Mouse (Mus musculus) MEL (cell line): Measurements from ENCODE around the gene Tbc1d9. TPM values are rescaled to one million over a fixed set of nuclear protein-coding genes. Genes with fewer than 3 reads are reported as not detected.

Experiments used
- DNase-seq: peaks from one replicate; pipeline ENCODE4 v3.0.0; 2011; ENCODE audit warnings: low read depth, low spot score
- H3K27ac ChIP-seq: 2 replicates; pipeline ENCODE4 v1.5.1; 2012; ENCODE audit warnings: low read depth, mild to moderate bottlenecking, control low read depth, low read length, moderate library complexity; ENCODE audit not compliant: control insufficient read depth
- H3K27me3 ChIP-seq, 2 experiments: fragments of 150-350 bp in 1 of 2; sonication (generic) in 1 of 2; 2 replicates each; pipeline ENCODE4 v1.6.1; 2012; ENCODE audit warnings: low read length in 2 of 2, mild to moderate bottlenecking in 2 of 2, improper control_type of control experiment in 1 of 2, moderate library complexity in 1 of 2; ENCODE audit not compliant: insufficient read depth in 2 of 2, control insufficient read depth in 1 of 2
- H3K36me3 ChIP-seq, 2 experiments: 2 replicates each; pipeline ENCODE4 v1.6.1; 2012 to 2014; ENCODE audit warnings: low read length in 2 of 2, improper control_type of control experiment in 1 of 2, inconsistent platforms in 1 of 2, mild to moderate bottlenecking in 1 of 2; ENCODE audit not compliant: insufficient read depth in 2 of 2, control insufficient read depth in 1 of 2
- H3K4me1 ChIP-seq, 2 experiments: fragments of 150-350 bp in 1 of 2; sonication (generic) in 1 of 2; 2 replicates each; pipeline ENCODE4 v1.6.1; 2012; ENCODE audit warnings: low read length in 2 of 2, improper control_type of control experiment in 1 of 2, mild to moderate bottlenecking in 1 of 2; ENCODE audit not compliant: insufficient read depth in 2 of 2, control insufficient read depth in 1 of 2
- H3K4me3 ChIP-seq, 2 experiments: fragments of 150-350 bp in 1 of 2; sonication (generic) in 1 of 2; 2 replicates each; pipeline ENCODE4 v1.5.1; 2012; ENCODE audit warnings: low read depth in 2 of 2, low read length in 2 of 2, mild to moderate bottlenecking in 2 of 2, moderate library complexity in 2 of 2, control low read depth in 1 of 2, improper control_type of control experiment in 1 of 2; ENCODE audit not compliant: control insufficient read depth in 1 of 2, insufficient read depth in 1 of 2
- H3K79me2 ChIP-seq: 2 replicates; pipeline ENCODE4 v1.6.1; 2012; ENCODE audit warnings: mild to moderate bottlenecking, low read length, moderate library complexity; ENCODE audit not compliant: control insufficient read depth, poor library complexity, insufficient read depth
- H3K9ac ChIP-seq: 2 replicates; pipeline ENCODE4 v1.6.1; 2012; ENCODE audit warnings: low read depth, mild to moderate bottlenecking, control low read depth, low read length, moderate library complexity; ENCODE audit not compliant: control insufficient read depth, poor library complexity, severe bottlenecking
- H3K9me3 ChIP-seq: fragments of 150-350 bp; sonication (generic); replicated peaks from 2 replicates; pipeline ENCODE4 v1.6.1; 2012; ENCODE audit warnings: mild to moderate bottlenecking, low read length, improper control_type of control experiment, moderate library complexity; ENCODE audit not compliant: insufficient read depth
- CHD1 ChIP-seq: IDR thresholded peaks from 2 replicates; pipeline ENCODE4 v1.6.1; 2012; ENCODE audit warnings: low read depth, mild to moderate bottlenecking, inconsistent platforms, low read length, improper control_type of control experiment
- CTCF ChIP-seq, 3 experiments: IDR thresholded peaks in 2 of 3; conservative IDR thresholded peaks in 1 of 3; 2 replicates each; pipeline ENCODE4 v1.5.1; 2011 to 2012; ENCODE audit warnings: low read length in 3 of 3, low read depth in 2 of 3, mild to moderate bottlenecking in 2 of 3, improper control_type of control experiment in 1 of 3, inconsistent platforms in 1 of 3, mixed read lengths in 1 of 3, moderate library complexity in 1 of 3; ENCODE audit not compliant: control insufficient read depth in 1 of 3, insufficient read depth in 1 of 3, poor library complexity in 1 of 3, severe bottlenecking in 1 of 3
- EP300 ChIP-seq, 2 experiments: IDR thresholded peaks; 2 replicates each; pipeline ENCODE4 v1.6.1; 2011; ENCODE audit warnings: improper control_type of control experiment in 2 of 2, low read length in 2 of 2, low read depth in 1 of 2, mild to moderate bottlenecking in 1 of 2
- ETS1 ChIP-seq: IDR thresholded peaks from 2 replicates; pipeline ENCODE4 v1.6.1; 2012; ENCODE audit warnings: low read depth, mild to moderate bottlenecking, inconsistent platforms, low read length, improper control_type of control experiment, moderate library complexity
- GABPA ChIP-seq: IDR thresholded peaks from 2 replicates; pipeline ENCODE4 v1.6.1; 2012; ENCODE audit warnings: low read depth, mild to moderate bottlenecking, inconsistent platforms, low read length, improper control_type of control experiment, moderate library complexity
- GATA1 ChIP-seq: IDR thresholded peaks from 2 replicates; pipeline ENCODE4 v1.6.1; 2011; ENCODE audit warnings: low read depth, low read length, improper control_type of control experiment
- JUND ChIP-seq: IDR thresholded peaks from 2 replicates; pipeline ENCODE4 v1.6.1; 2011; ENCODE audit warnings: low read depth, mild to moderate bottlenecking, improper control_type of control experiment, low read length
- KAT2A ChIP-seq: conservative IDR thresholded peaks from 2 replicates; pipeline ENCODE4 v1.6.1; 2012; ENCODE audit warnings: low read depth, low read length, improper control_type of control experiment, inconsistent platforms
- MAFK ChIP-seq: IDR thresholded peaks from 2 replicates; pipeline ENCODE4 v1.6.1; 2011; ENCODE audit warnings: low read depth, mild to moderate bottlenecking, low read length, improper control_type of control experiment, borderline replicate concordance
- MAZ ChIP-seq: IDR thresholded peaks from 2 replicates; pipeline ENCODE4 v1.6.1; 2012; ENCODE audit warnings: low read depth, mild to moderate bottlenecking, inconsistent platforms, low read length, improper control_type of control experiment
- MXI1 ChIP-seq: IDR thresholded peaks from 2 replicates; pipeline ENCODE4 v1.6.1; 2011; ENCODE audit warnings: mild to moderate bottlenecking, low read depth, low read length, improper control_type of control experiment
- MYC ChIP-seq: IDR thresholded peaks from 2 replicates; pipeline ENCODE4 v1.6.1; 2011; ENCODE audit warnings: low read depth, mild to moderate bottlenecking, low read length, improper control_type of control experiment, moderate library complexity
- NELFE ChIP-seq: IDR thresholded peaks from 2 replicates; pipeline ENCODE4 v1.6.1; 2011; ENCODE audit warnings: low read depth, low read length, improper control_type of control experiment
- NRF1 ChIP-seq: IDR thresholded peaks from 2 replicates; pipeline ENCODE4 v1.6.1; 2014; ENCODE audit warnings: low read depth, mild to moderate bottlenecking, inconsistent platforms, low read length, improper control_type of control experiment, moderate library complexity; ENCODE audit not compliant: poor library complexity, insufficient read depth, severe bottlenecking
- POLR2A ChIP-seq, 2 experiments: IDR thresholded peaks; 2 replicates each; pipeline ENCODE4 v1.6.1; 2011 to 2012; ENCODE audit warnings: low read length in 2 of 2, mild to moderate bottlenecking in 2 of 2, control low read depth in 1 of 2, improper control_type of control experiment in 1 of 2, low read depth in 1 of 2, moderate library complexity in 1 of 2; ENCODE audit not compliant: control insufficient read depth in 1 of 2, insufficient read depth in 1 of 2, poor library complexity in 1 of 2
- POLR2AphosphoS2 ChIP-seq: IDR thresholded peaks from 2 replicates; pipeline ENCODE4 v1.6.1; 2011; ENCODE audit warnings: low read length, improper control_type of control experiment
- RCOR1 ChIP-seq: IDR thresholded peaks from 2 replicates; pipeline ENCODE4 v1.6.1; 2012; ENCODE audit warnings: low read depth, mild to moderate bottlenecking, inconsistent platforms, low read length, improper control_type of control experiment
- SMC3 ChIP-seq: IDR thresholded peaks from 2 replicates; pipeline ENCODE4 v1.6.1; 2011; ENCODE audit warnings: low read depth, low read length, improper control_type of control experiment
- TBP ChIP-seq: IDR thresholded peaks from 2 replicates; pipeline ENCODE4 v1.8.0; 2011; ENCODE audit warnings: low read depth, low read length, improper control_type of control experiment
- USF2 ChIP-seq, 2 experiments: IDR thresholded peaks; 2 replicates each; pipeline ENCODE4 v1.6.1; 2011 to 2012; ENCODE audit warnings: improper control_type of control experiment in 2 of 2, low read length in 2 of 2, borderline replicate concordance in 1 of 2, inconsistent platforms in 1 of 2, low read depth in 1 of 2, mild to moderate bottlenecking in 1 of 2; ENCODE audit not compliant: insufficient read depth in 1 of 2
- ZNF384 ChIP-seq: IDR thresholded peaks from 2 replicates; pipeline ENCODE4 v1.6.1; 2012; ENCODE audit warnings: low read depth, mild to moderate bottlenecking, inconsistent platforms, low read length, improper control_type of control experiment
- polyA plus RNA-seq, 2 experiments: library from polyadenylated mRNA; stranded (reverse) in 1 of 2; unstranded in 1 of 2; fragments of >175 nt in 1 of 2; fragments of >200 nt in 1 of 2; gene quantifications; 2 replicates each; pipeline versions ENCODE4 v1.2.1 to v1.2.4; 2012; ENCODE audit warnings: low replicate concordance in 2 of 2, low read depth in 1 of 2; ENCODE audit not compliant: insufficient read length in 2 of 2, insufficient read depth in 1 of 2, missing spikeins in 1 of 2
- total RNA-seq: library from RNA; depleted of rRNA; stranded (reverse); fragments of 300-350 nt; gene quantifications from 2 replicates; pipeline ENCODE4 v1.2.3, GENCODE M21; 2012

Tbc1d9 gene
- total and polyA plus RNA-seq, 3 experiments, result not detected

DNA sequence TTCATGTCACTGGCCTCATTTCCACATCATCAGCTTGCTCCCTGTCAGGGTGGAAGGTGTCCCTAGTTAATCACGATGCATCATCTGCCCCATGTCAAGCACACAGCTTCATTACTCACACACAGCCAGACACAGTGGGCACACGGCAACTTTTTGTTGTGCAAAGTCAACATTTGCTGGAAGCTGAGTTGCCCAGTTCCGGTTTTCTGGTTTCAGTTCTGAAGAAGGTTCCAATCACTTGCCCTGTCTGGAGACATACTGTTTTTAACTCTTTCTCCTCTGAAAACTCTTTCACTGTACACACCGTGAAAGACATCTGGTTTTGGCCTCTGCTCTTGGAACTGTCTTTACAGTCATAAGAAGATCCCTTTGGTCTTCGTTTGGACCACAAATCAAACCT is 23.8 kb upstream of the Tbc1d9 start:
- Histone ChIP-seq H3K4me1 (no peaks in the 10 kb centered on the region), H3K9me3 (no peaks in the 10 kb centered on the region), H3K79me2 (no peaks in the 10 kb centered on the region), H3K9ac (no peak overlapping the region), H3K4me3 (no peak overlapping the region), H3K27ac (no peak overlapping the region), H3K36me3 (no peaks in the 10 kb centered on the region), H3K27me3 (no peaks in the 10 kb centered on the region)
- DNase-seq, result no peak
- TF ChIP-seq TBP (no peak), POLR2A (IDR thresholded peaks at IDR 0.05; ENCODE audit: control insufficient read depth in 1 of 2, insufficient read depth in 1 of 2, low read depth in 1 of 2, low read length in 2 of 2, poor library complexity in 1 of 2) (no peak), GABPA (no peak), GATA1 (no peak), NELFE (no peak), MYC (no peak), CTCF (IDR thresholded peaks at IDR 0.05 in 2 of 3, conservative IDR thresholded peaks at IDR 0.05 in 1 of 3; ENCODE audit: control insufficient read depth in 1 of 3, insufficient read depth in 1 of 3, low read depth in 2 of 3, low read length in 3 of 3, poor library complexity in 1 of 3, severe bottlenecking in 1 of 3) (no peak), USF2 (IDR thresholded peaks at IDR 0.05; ENCODE audit: borderline replicate concordance in 1 of 2, insufficient read depth in 1 of 2, low read depth in 1 of 2, low read length in 2 of 2) (no peak), EP300 (IDR thresholded peaks at IDR 0.05; ENCODE audit: low read depth in 1 of 2, low read length in 2 of 2) (no peak), MAFK (no peak), CHD1 (no peak), RCOR1 (no peak), KAT2A (no peak), JUND (no peak), ETS1 (no peak), POLR2AphosphoS2 (no peak)

DNA sequence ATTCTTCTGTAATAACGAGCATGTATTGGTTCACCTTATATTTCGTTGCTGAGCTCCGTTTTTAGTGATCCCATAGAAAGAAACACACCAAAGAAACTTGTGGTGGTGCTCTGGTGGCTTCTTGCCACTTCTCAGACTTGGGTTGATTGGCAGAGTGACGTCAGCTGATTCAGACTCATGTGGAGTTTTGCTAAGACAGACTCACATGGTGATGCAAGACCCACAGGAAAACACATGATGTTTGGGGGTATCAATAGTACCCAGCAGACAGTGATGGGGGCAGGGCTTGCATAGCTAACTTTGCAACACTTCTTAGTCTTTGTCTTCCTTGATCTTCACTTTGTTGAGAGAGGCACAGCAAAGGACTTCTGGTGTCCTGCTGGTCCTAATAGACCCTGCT is 20.6 kb upstream of the Tbc1d9 start:
- Histone ChIP-seq H3K9me3 (no peaks in the 10 kb centered on the region), H3K9ac (no peak overlapping the region)

More for the DNA sequence above, 20.6 kb upstream of the Tbc1d9 start:
- DNase-seq, result no peak
- TF ChIP-seq MXI1 (no peak), MAZ (no peak), EP300 (IDR thresholded peaks at IDR 0.05; ENCODE audit: low read depth in 1 of 2, low read length in 2 of 2) (no peak), RCOR1 (no peak), NRF1 (no peak), GATA1 (no peak), CTCF (IDR thresholded peaks at IDR 0.05 in 2 of 3, conservative IDR thresholded peaks at IDR 0.05 in 1 of 3; ENCODE audit: control insufficient read depth in 1 of 3, insufficient read depth in 1 of 3, low read depth in 2 of 3, low read length in 3 of 3, poor library complexity in 1 of 3, severe bottlenecking in 1 of 3) (no peak), SMC3 (no peak), ZNF384 (no peak), NELFE (no peak)
- Histone ChIP-seq H3K79me2 (no peaks in the 10 kb centered on the region), H3K4me1 (no peaks in the 10 kb centered on the region), H3K27me3 (no peaks in the 10 kb centered on the region), H3K36me3 (no peaks in the 10 kb centered on the region), H3K27ac (no peak overlapping the region), H3K4me3 (no peak overlapping the region)
